Mouse (Mus musculus) hindbrain, embryonic 14.5 days (tissue): ENCODE measurements at regions not wholly inside any gene's neighbourhood (a gene's known extent, or its start where the extent isn't known, plus 50 kb on each side); places are given as distances from the start of the nearest gene placed in this dataset.
A peak's percentile ranks its signal among the peaks of the same experiment; 100 is the strongest.

ENCODE experiments used
- ATAC-seq: fragments of 200-750 bp; cut with Nextera tagmentation; 2 replicates; pipeline ENCODE4 v1.8.0; 2017; ENCODE audit warnings: moderate number of reproducible peaks, mild to moderate bottlenecking, moderate TSS enrichment, moderate library complexity; ENCODE audit not compliant: low FRiP score
- DNase-seq: peaks from one replicate; pipeline ENCODE4 v3.0.0-alpha.2; 2015; ENCODE audit warnings: low spot score
- H3K27ac ChIP-seq: fragments of 300-500 bp; sonication (generic); 2 replicates; pipeline ENCODE4 v1.5.1; 2014; ENCODE audit warnings: mild to moderate bottlenecking, moderate library complexity
- H3K27me3 ChIP-seq: fragments of 300-500 bp; sonication (generic); 2 replicates; pipeline ENCODE4 v1.6.1; 2014; ENCODE audit warnings: mild to moderate bottlenecking, low read length, mixed read lengths; ENCODE audit not compliant: control insufficient read depth, insufficient read depth
- H3K36me3 ChIP-seq: fragments of 300-500 bp; sonication (generic); replicated peaks from 2 replicates; pipeline ENCODE4 v1.6.1; 2014; ENCODE audit not compliant: control insufficient read depth, insufficient read depth
- H3K4me1 ChIP-seq: fragments of 300-500 bp; sonication (generic); replicated peaks from 2 replicates; pipeline ENCODE4 v1.6.1; 2014; ENCODE audit warnings: antibody characterized with exemption, low read length, mixed read lengths; ENCODE audit not compliant: control insufficient read depth, insufficient read depth
- H3K4me2 ChIP-seq: fragments of 300-500 bp; sonication (generic); replicated peaks from 2 replicates; pipeline ENCODE4 v1.6.1; 2014; ENCODE audit warnings: mild to moderate bottlenecking, moderate library complexity
- H3K4me3 ChIP-seq: fragments of 300-500 bp; sonication (generic); replicated peaks from 2 replicates; pipeline ENCODE4 v1.5.1; 2014; ENCODE audit warnings: mild to moderate bottlenecking, low read length
- H3K9ac ChIP-seq: fragments of 300-500 bp; sonication (generic); 2 replicates; pipeline ENCODE4 v1.6.1; 2014
- H3K9me3 ChIP-seq: fragments of 300-500 bp; sonication (generic); 2 replicates; pipeline ENCODE4 v1.6.1; 2016; ENCODE audit warnings: low read length; ENCODE audit not compliant: control insufficient read depth
- WGBS: fragments of 180-500 bp; shearing (Covaris S2); extraction: QIAGEN DNeasy Blood & Tissue Kit; methylation state at CpG from one replicate; pipeline ENCODE4 v1.1.7; 2014; 5-methylcytosine and 5-hydroxymethylcytosine counted together

- no peaks in the 10 kb centered on the region for H3K27me3 ChIP-seq
- no peaks in the 10 kb centered on the region for H3K9me3 ChIP-seq
- under 1% methylated on average over 46 of the region's 46 CpGs for WGBS
- H3K4me3 ChIP-seq = peak overlapping the region; percentile 75
- H3K4me2 ChIP-seq = peak overlapping the region; percentile 92
- DNase-seq (no peak), ATAC-seq (peak; percentile 51)
- peak overlapping the region; percentile 99 for H3K9ac ChIP-seq
- H3K36me3 ChIP-seq = peaks cover 26% of the 10 kb centered on the region
- peak overlapping the region; percentile 100 for H3K27ac ChIP-seq
- no peaks in the 10 kb centered on the region for H3K4me1 ChIP-seq
These were observed 153.8 kb upstream of the Cypt12 start for GRCm38 (mm10) chr3:17794251-17795061.

- Histone ChIP-seq H3K4me1 (no peaks in the 10 kb centered on the region), H3K27me3 (no peaks in the 10 kb centered on the region), H3K4me2 (peak overlapping the region; percentile 92), H3K4me3 (peak overlapping the region; percentile 75), H3K9me3 (no peaks in the 10 kb centered on the region), H3K36me3 (peaks cover 26% of the 10 kb centered on the region), H3K27ac (peak overlapping the region; percentile 100), H3K9ac (peak overlapping the region; percentile 99)
- ATAC-seq (no peak), DNase-seq (peak; percentile 69)
- 9% methylated on average over 24 of the region's 24 CpGs for WGBS
These were observed 152.6 kb upstream of the Cypt12 start for GRCm38 (mm10) chr3:17795271-17796260.

GRCm38 (mm10) chr3:17796766-17797165, 151.4 kb upstream of the Cypt12 start:
- no peak for ATAC-seq
- peaks cover 26% of the 10 kb centered on the region for H3K36me3 ChIP-seq
- H3K9ac ChIP-seq = peak overlapping the region; percentile 99
- peak overlapping the region; percentile 92 for H3K4me2 ChIP-seq
- peak overlapping the region; percentile 100 for H3K27ac ChIP-seq
- H3K9me3 ChIP-seq = no peaks in the 10 kb centered on the region
- peaks cover 6% of the 10 kb centered on the region; the same call in 1 of the 2 replicates for H3K4me1 ChIP-seq
- 16% methylated on average over 3 of the region's 3 CpGs for WGBS
- peak; percentile 57 for DNase-seq
- no peaks in the 10 kb centered on the region for H3K27me3 ChIP-seq
- peak overlapping the region; percentile 75 for H3K4me3 ChIP-seq

- peaks cover 26% of the 10 kb centered on the region for H3K36me3 ChIP-seq
- peak overlapping the region; percentile 92 for H3K4me2 ChIP-seq
- ATAC-seq = peak; percentile 16; the same call in 1 of the 2 replicates
- peak; percentile 85 for DNase-seq
- peak overlapping the region; percentile 18 for H3K4me3 ChIP-seq
- peak overlapping the region; percentile 99 for H3K9ac ChIP-seq
- no peaks in the 10 kb centered on the region for H3K9me3 ChIP-seq
- H3K27me3 ChIP-seq = no peaks in the 10 kb centered on the region
- H3K4me1 ChIP-seq = peaks cover 11% of the 10 kb centered on the region; the same call in 1 of the 2 replicates
- 3% methylated on average over 12 of the region's 12 CpGs for WGBS
- H3K27ac ChIP-seq = peak overlapping the region; percentile 100
These were observed 149.8 kb upstream of the Cypt12 start for GRCm38 (mm10) chr3:17798399-17798798.

- Histone ChIP-seq H3K4me3 (peak overlapping the region; percentile 18), H3K27ac (peak overlapping the region; percentile 100), H3K4me1 (peaks cover 11% of the 10 kb centered on the region; the same call in 1 of the 2 replicates), H3K36me3 (peaks cover 26% of the 10 kb centered on the region), H3K9me3 (no peaks in the 10 kb centered on the region), H3K9ac (peak overlapping the region; percentile 99), H3K4me2 (peak overlapping the region; percentile 92), H3K27me3 (no peaks in the 10 kb centered on the region)
- DNase-seq (peak; percentile 59), ATAC-seq (no peak)
- 39% methylated on average over 6 of the region's 6 CpGs for WGBS
These were observed 149.1 kb upstream of the Cypt12 start for GRCm38 (mm10) chr3:17799120-17799519.

GRCm38 (mm10) chr3:17800810-17801209, 147.4 kb upstream of the Cypt12 start:
- DNase-seq (no peak), ATAC-seq (no peak)
- Histone ChIP-seq H3K27ac (peak overlapping the region; percentile 79), H3K9me3 (no peaks in the 10 kb centered on the region), H3K36me3 (peaks cover 12% of the 10 kb centered on the region), H3K4me3 (0 out of 2 replicates have a peak overlapping the region, but pooled peaks have one; percentile 5), H3K27me3 (no peaks in the 10 kb centered on the region), H3K4me1 (peaks cover 16% of the 10 kb centered on the region; the same call in 1 of the 2 replicates), H3K9ac (peak overlapping the region; percentile 56), H3K4me2 (peak overlapping the region; percentile 46)
- 70% methylated on average over 2 of the region's 2 CpGs for WGBS

- H3K27ac ChIP-seq = peak overlapping the region; percentile 73
- peaks cover 16% of the 10 kb centered on the region; the same call in 1 of the 2 replicates for H3K4me1 ChIP-seq
- WGBS = 45% methylated on average over 5 of the region's 5 CpGs
- peak overlapping the region; percentile 40 for H3K4me2 ChIP-seq
- DNase-seq (no peak), ATAC-seq (peak; percentile 16; the same call in 1 of the 2 replicates)
- H3K9me3 ChIP-seq = no peaks in the 10 kb centered on the region
- no peaks in the 10 kb centered on the region for H3K27me3 ChIP-seq
- H3K36me3 ChIP-seq = peaks cover 5% of the 10 kb centered on the region
- H3K4me3 ChIP-seq = no peak overlapping the region
- H3K9ac ChIP-seq = peak overlapping the region; percentile 46
These were observed 146.7 kb upstream of the Cypt12 start for GRCm38 (mm10) chr3:17801479-17801878.

GRCm38 (mm10) chr3:17805185-17805584, 143.0 kb upstream of the Cypt12 start:
- peak overlapping the region; percentile 56 for H3K27ac ChIP-seq
- H3K4me2 ChIP-seq = no peak overlapping the region
- H3K4me1 ChIP-seq = peaks cover 16% of the 10 kb centered on the region; the same call in 1 of the 2 replicates
- WGBS = 57% methylated on average over 1 of the region's 1 CpGs
- H3K27me3 ChIP-seq = no peaks in the 10 kb centered on the region
- no peak overlapping the region for H3K4me3 ChIP-seq
- ATAC-seq (no peak), DNase-seq (no peak)
- H3K9ac ChIP-seq = no peak overlapping the region
- no peaks in the 10 kb centered on the region for H3K9me3 ChIP-seq
- no peaks in the 10 kb centered on the region for H3K36me3 ChIP-seq
